Mouse (Mus musculus): ENCODE data around the gene Lect2. TPM values are rescaled to one million over a fixed set of nuclear protein-coding genes. Genes with fewer than 3 reads are reported as not detected.

Lect2 gene
- polyA plus RNA-seq, 2 experiments: 29.8 to 57.7 TPM

DNA sequence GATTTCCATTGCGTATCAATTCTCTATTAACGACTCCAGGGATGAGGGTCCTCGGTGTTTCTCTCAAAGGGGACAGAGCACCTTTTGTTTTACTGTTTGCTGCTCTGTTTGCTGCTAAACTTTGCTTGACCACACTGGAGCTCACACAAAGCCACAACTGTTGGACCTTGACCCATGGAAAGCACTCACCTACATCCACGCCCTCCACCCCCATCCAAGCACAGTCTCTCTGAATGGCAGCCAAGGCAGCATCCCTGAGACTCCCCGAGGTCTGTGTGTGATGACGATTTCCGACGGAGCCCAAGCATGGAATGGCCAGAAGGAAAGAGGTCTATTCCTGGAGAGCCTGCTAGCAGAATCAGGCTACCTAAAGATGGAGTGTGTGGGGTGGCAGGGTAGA is 12.8 kb upstream of the Lect2 start:
- DNase-seq (ENCODE audit: low read depth in 3 of 3, low spot score in 3 of 3) (peak in 1 of 3 experiments; percentile 10), ATAC-seq (ENCODE audit: insufficient read depth) (no peak)
- 58% methylated on average over 8 of the region's 8 CpGs for WGBS (ENCODE audit: insufficient replicate concordance)
- no peaks in the 10 kb centered on the region for H3K27me3 ChIP-seq (ENCODE audit: control insufficient read depth, insufficient read depth, low read length)
- H3K4me2 ChIP-seq (ENCODE audit: low read depth): no peak overlapping the region
- no peaks in the 10 kb centered on the region for H3K9me3 ChIP-seq (ENCODE audit: control insufficient read depth, low read length)
- H3K36me3 ChIP-seq (replicated peaks; ENCODE audit: control insufficient read depth, insufficient read depth, low read depth): no peaks in the 10 kb centered on the region
- peaks cover 0 to 13% of the 10 kb centered on the region in 2 experiments; a peak in 2 of 4 replicates for H3K4me1 ChIP-seq (replicated peaks; ENCODE audit: control insufficient read depth in 2 of 2, insufficient read depth in 2 of 2, low read length in 1 of 2)
- H3K9ac ChIP-seq (replicated peaks): no peak overlapping the region
- no peak overlapping the region for H3K27ac ChIP-seq
- no peak overlapping the region for H3K4me3 ChIP-seq (ENCODE audit: insufficient read depth in 1 of 2, low read depth in 2 of 2, low read length in 2 of 2)
- no peak for TF ChIP-seq CTCF (IDR thresholded peaks at IDR 0.05; ENCODE audit: low read depth)
- no peak for TF ChIP-seq EP300 (IDR thresholded peaks at IDR 0.05; ENCODE audit: low read depth)

DNA sequence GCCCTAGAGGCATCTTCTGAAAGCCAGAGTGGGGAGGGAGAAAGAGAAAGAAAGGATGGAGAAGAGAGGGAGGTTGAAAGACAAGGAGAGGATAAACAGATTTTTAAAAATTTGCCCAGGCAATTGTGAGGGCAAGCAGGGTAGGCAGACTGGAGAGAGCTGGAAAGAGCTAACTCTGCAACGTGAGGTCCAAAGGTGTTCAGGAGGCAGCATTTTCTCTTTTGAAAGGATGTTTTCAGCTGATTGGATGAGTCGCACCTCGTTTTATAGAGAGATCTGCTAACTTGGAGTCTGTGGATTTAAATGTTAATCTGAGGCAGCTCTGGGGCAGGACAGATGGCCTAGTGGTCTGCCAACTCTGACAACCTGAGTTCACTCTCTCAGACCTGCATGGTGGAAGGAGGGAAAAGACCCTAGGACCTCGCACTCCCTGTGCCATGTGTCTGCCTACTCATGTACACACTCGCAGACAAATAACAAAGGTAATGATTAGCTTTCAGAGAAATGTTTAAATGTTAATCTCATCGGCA is 11.6 kb upstream of the Lect2 start:
- H3K9ac ChIP-seq (replicated peaks): no peak overlapping the region
- no peak overlapping the region for H3K4me3 ChIP-seq (ENCODE audit: insufficient read depth in 1 of 2, low read depth in 2 of 2, low read length in 2 of 2)
- H3K4me2 ChIP-seq (ENCODE audit: low read depth): no peak overlapping the region
- no peaks in the 10 kb centered on the region for H3K9me3 ChIP-seq (ENCODE audit: control insufficient read depth, low read length)
- ATAC-seq (ENCODE audit: insufficient read depth): no peak
- no peak for TF ChIP-seq EP300 (IDR thresholded peaks at IDR 0.05; ENCODE audit: low read depth)
- no peak for TF ChIP-seq CTCF (IDR thresholded peaks at IDR 0.05; ENCODE audit: low read depth)
- H3K36me3 ChIP-seq (replicated peaks; ENCODE audit: control insufficient read depth, insufficient read depth, low read depth): no peaks in the 10 kb centered on the region
- no peak overlapping the region for H3K27ac ChIP-seq
- no peak for DNase-seq (ENCODE audit: low read depth in 3 of 3, low spot score in 3 of 3)
- 47% methylated on average over 6 of the region's 6 CpGs for WGBS (ENCODE audit: insufficient replicate concordance)
- H3K27me3 ChIP-seq (ENCODE audit: control insufficient read depth, insufficient read depth, low read length): no peaks in the 10 kb centered on the region
- H3K4me1 ChIP-seq (replicated peaks; ENCODE audit: control insufficient read depth in 2 of 2, insufficient read depth in 2 of 2, low read length in 1 of 2): peaks cover 0 to 13% of the 10 kb centered on the region in 2 experiments; a peak in 2 of 4 replicates

DNA sequence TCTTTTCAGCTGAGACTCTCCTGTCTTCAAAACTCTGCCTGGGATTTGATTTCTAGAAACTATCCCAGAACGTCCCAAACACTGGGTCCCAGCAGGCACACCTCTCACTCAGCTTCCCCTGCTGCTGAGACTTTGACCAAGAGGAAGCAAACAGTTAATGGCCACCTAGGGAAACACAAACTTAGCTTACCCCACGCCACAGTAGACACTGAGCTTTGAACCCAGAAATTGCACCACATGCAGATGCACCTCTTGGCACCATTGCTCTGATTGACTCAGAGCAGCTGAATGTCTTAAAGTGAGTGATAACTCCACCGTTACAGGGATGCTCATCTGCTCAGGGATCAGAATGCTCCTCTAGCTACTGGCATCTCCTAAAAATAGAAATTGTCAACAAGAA is 10.5 kb upstream of the Lect2 start:
- 27% methylated on average over 3 of the region's 3 CpGs for WGBS (ENCODE audit: insufficient replicate concordance)
- Histone ChIP-seq H3K9ac (replicated peaks) (no peak overlapping the region), H3K27ac (no peak overlapping the region), H3K4me2 (ENCODE audit: low read depth) (no peak overlapping the region), H3K4me1 (replicated peaks; ENCODE audit: control insufficient read depth in 2 of 2, insufficient read depth in 2 of 2, low read length in 1 of 2) (peaks cover 0 to 13% of the 10 kb centered on the region in 2 experiments; a peak in 2 of 4 replicates), H3K36me3 (replicated peaks; ENCODE audit: control insufficient read depth, insufficient read depth, low read depth) (no peaks in the 10 kb centered on the region), H3K27me3 (ENCODE audit: control insufficient read depth, insufficient read depth, low read length) (no peaks in the 10 kb centered on the region), H3K4me3 (ENCODE audit: insufficient read depth in 1 of 2, low read depth in 2 of 2, low read length in 2 of 2) (no peak overlapping the region), H3K9me3 (ENCODE audit: control insufficient read depth, low read length) (no peaks in the 10 kb centered on the region)
- TF ChIP-seq EP300 (IDR thresholded peaks at IDR 0.05; ENCODE audit: low read depth) (no peak), CTCF (IDR thresholded peaks at IDR 0.05; ENCODE audit: low read depth) (no peak)
- ATAC-seq (ENCODE audit: insufficient read depth): no peak
- no peak for DNase-seq (ENCODE audit: low read depth in 3 of 3, low spot score in 3 of 3)

DNA sequence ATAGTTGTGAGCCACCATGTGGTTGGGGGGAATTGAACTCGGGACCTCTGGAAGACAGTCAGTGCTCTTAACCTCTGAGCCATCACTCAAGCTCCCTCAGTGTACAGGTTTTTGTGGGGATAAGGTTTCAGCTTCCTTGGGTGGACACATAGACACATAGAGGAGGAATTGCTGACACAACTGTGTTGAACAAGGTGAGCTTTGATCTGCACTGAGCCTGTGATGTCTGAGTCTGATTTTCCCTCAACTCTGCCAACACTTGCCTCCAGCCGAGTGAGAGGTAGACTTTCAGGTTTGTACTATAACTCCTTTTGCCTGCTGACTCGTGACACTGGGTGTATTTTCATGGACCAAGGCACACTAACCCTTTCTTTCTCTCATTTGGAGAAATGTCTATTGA is 8.4 kb upstream of the Lect2 start:
- no peaks in the 10 kb centered on the region for H3K27me3 ChIP-seq (ENCODE audit: control insufficient read depth, insufficient read depth, low read length)
- H3K27ac ChIP-seq: no peak overlapping the region
- TF ChIP-seq EP300 (IDR thresholded peaks at IDR 0.05; ENCODE audit: low read depth) (no peak), CTCF (IDR thresholded peaks at IDR 0.05; ENCODE audit: low read depth) (no peak)

DNA sequence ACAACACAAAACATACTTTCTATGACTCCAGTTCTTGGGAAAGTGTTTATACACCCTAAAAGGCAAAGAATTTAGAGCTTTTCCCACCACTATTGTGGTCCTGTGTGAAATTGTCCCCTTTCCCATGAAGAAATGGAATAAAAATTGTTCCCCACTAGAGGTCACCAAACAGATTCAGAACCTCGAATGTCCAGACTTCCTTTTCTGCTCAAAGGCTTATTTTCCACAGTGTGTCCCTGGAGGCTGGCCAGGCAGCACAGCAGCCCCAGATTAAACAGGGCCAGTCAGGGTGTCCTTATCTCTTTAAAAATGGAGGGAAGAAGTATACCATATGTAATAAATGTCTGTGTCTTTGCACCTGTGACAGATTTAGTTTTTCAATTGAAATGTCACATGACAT is 7.7 kb upstream of the Lect2 start:
- 0% methylated on average over 1 of the region's 1 CpGs for WGBS (ENCODE audit: insufficient replicate concordance)
- no peak for TF ChIP-seq EP300 (IDR thresholded peaks at IDR 0.05; ENCODE audit: low read depth)
- peak; percentile 27; the same call in 1 of the 2 replicates for TF ChIP-seq CTCF (IDR thresholded peaks at IDR 0.05; ENCODE audit: low read depth)
- H3K27me3 ChIP-seq (ENCODE audit: control insufficient read depth, insufficient read depth, low read length): no peaks in the 10 kb centered on the region
- ATAC-seq (ENCODE audit: insufficient read depth): no peak
- no peaks in the 10 kb centered on the region for H3K36me3 ChIP-seq (replicated peaks; ENCODE audit: control insufficient read depth, insufficient read depth, low read depth)
- no peak overlapping the region for H3K4me3 ChIP-seq (ENCODE audit: insufficient read depth in 1 of 2, low read depth in 2 of 2, low read length in 2 of 2)
- H3K9me3 ChIP-seq (ENCODE audit: control insufficient read depth, low read length): no peaks in the 10 kb centered on the region
- DNase-seq (ENCODE audit: low read depth in 3 of 3, low spot score in 3 of 3): no peak
- peaks cover 0 to 12% of the 10 kb centered on the region in 2 experiments; a peak in 2 of 4 replicates for H3K4me1 ChIP-seq (replicated peaks; ENCODE audit: control insufficient read depth in 2 of 2, insufficient read depth in 2 of 2, low read length in 1 of 2)
- no peak overlapping the region for H3K9ac ChIP-seq (replicated peaks)
- no peak overlapping the region for H3K4me2 ChIP-seq (ENCODE audit: low read depth)
- H3K27ac ChIP-seq: no peak overlapping the region

More for the DNA sequence above, 8.4 kb upstream of the Lect2 start:
- ATAC-seq (ENCODE audit: insufficient read depth) (no peak), DNase-seq (ENCODE audit: low read depth in 3 of 3, low spot score in 3 of 3) (no peak)
- no peak overlapping the region for H3K4me3 ChIP-seq (ENCODE audit: insufficient read depth in 1 of 2, low read depth in 2 of 2, low read length in 2 of 2)
- no peaks in the 10 kb centered on the region for H3K9me3 ChIP-seq (ENCODE audit: control insufficient read depth, low read length)
- no peak overlapping the region for H3K9ac ChIP-seq (replicated peaks)
- WGBS (ENCODE audit: insufficient replicate concordance): 42% methylated on average over 3 of the region's 3 CpGs
- H3K36me3 ChIP-seq (replicated peaks; ENCODE audit: control insufficient read depth, insufficient read depth, low read depth): no peaks in the 10 kb centered on the region
- H3K4me1 ChIP-seq (replicated peaks; ENCODE audit: control insufficient read depth in 2 of 2, insufficient read depth in 2 of 2, low read length in 1 of 2): peaks cover 0 to 13% of the 10 kb centered on the region in 2 experiments; a peak in 2 of 4 replicates
- H3K4me2 ChIP-seq (ENCODE audit: low read depth): no peak overlapping the region
